Mouse (Mus musculus) embryonic facial prominence, embryonic 12.5 days (tissue): ENCODE measurements around the gene Ereg. TPM values are rescaled to one million over a fixed set of nuclear protein-coding genes. Genes with fewer than 3 reads are reported as not detected.

Source experiments
- ATAC-seq: fragments of 200-750 bp; cut with Nextera tagmentation; 2 replicates; pipeline ENCODE4 v1.8.0; 2017; ENCODE audit not compliant: insufficient number of reproducible peaks, insufficient read depth, low FRiP score, low TSS enrichment
- H3K27ac ChIP-seq: fragments of 300-500 bp; sonication (generic); 2 replicates; pipeline ENCODE4 v1.5.1; 2016; ENCODE audit warnings: mild to moderate bottlenecking
- H3K27me3 ChIP-seq: fragments of 300-500 bp; sonication (generic); 2 replicates; pipeline ENCODE4 v1.6.1; 2016; ENCODE audit warnings: mild to moderate bottlenecking, moderate library complexity
- H3K36me3 ChIP-seq: fragments of 300-500 bp; sonication (generic); 2 replicates; pipeline ENCODE4 v1.6.1; 2016; ENCODE audit warnings: mild to moderate bottlenecking
- H3K4me1 ChIP-seq: fragments of 300-500 bp; sonication (generic); 2 replicates; pipeline ENCODE4 v1.6.1; 2016
- H3K4me2 ChIP-seq: fragments of 300-500 bp; sonication (generic); replicated peaks from 2 replicates; pipeline ENCODE4 v1.6.1; 2016; ENCODE audit warnings: mild to moderate bottlenecking, moderate library complexity
- H3K4me3 ChIP-seq: fragments of 300-500 bp; sonication (generic); 2 replicates; pipeline ENCODE4 v1.5.1; 2016; ENCODE audit warnings: mild to moderate bottlenecking
- H3K9ac ChIP-seq: fragments of 300-500 bp; sonication (generic); 2 replicates; pipeline ENCODE4 v1.6.1; 2016; ENCODE audit warnings: mild to moderate bottlenecking, moderate library complexity
- H3K9me3 ChIP-seq: fragments of 300-500 bp; sonication (generic); 2 replicates; pipeline ENCODE4 v1.6.1; 2016; ENCODE audit warnings: mild to moderate bottlenecking, moderate library complexity
- WGBS: fragments of 180-500 bp; shearing (Covaris S2); methylation state at CpG from one replicate; pipeline ENCODE4 v1.1.7; 2016; 5-methylcytosine and 5-hydroxymethylcytosine counted together
- polyA plus RNA-seq: library from polyadenylated mRNA; unstranded; fragments of >200 nt; fragmentation: Nextera tagmentation; extraction: Ambion mirVana; gene quantifications from 2 replicates; pipeline ENCODE4 v1.2.1, GENCODE M21; 2016

Gene Ereg
- polyA plus RNA-seq, 1 experiment from 2014 or later: not detected

DNA sequence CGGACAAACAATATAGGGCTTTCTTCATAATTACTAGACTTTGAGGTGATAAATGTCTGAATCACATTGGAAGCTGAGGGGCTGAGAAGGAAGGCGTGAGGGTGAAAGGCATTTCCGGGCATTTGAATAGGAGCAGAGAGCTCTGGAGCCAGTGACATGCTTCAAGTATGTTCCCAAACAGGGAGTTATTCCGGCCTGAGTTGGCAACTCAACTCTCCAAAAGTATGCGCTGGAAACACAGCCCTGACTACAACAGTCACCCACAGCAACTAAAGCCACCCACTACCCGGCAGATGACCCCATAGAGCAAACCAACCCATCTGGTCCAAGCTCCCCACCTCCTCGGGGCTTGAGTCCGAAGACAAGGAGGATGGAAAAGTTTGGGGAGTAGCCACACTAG, 396 bp upstream of the Ereg start:
- no peaks in the 10 kb centered on the region for H3K9me3 ChIP-seq
- no peaks in the 10 kb centered on the region for H3K36me3 ChIP-seq
- H3K4me2 ChIP-seq: peak overlapping the region; percentile 63
- no peak for ATAC-seq
- H3K9ac ChIP-seq: no peak overlapping the region
- H3K4me3 ChIP-seq: peak overlapping the region; percentile 32
- H3K27ac ChIP-seq: no peak overlapping the region
- H3K4me1 ChIP-seq: no peaks in the 10 kb centered on the region
- WGBS: 40% methylated on average over 8 of the region's 8 CpGs
- peaks cover 30% of the 10 kb centered on the region for H3K27me3 ChIP-seq

DNA sequence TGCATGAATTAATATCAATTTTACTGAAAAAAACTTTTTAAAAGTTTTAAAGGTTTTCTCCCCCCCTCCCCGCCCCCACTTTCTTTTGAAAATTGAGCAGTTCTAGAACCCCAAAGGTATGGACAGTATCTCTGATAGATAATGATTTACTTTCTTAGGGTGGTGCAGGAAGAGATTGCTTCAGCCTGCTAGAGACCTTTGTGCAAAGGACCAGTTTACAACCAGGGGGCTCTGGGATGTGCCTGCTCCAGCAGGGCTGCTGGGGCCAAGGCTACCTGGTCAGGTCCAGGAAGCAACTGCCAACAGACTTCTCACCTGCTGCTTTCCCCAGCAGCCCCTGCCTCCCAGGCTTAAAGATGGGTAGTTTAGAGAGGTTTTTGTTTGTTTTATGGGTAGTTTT, 599 bp downstream of the Ereg start:
- ATAC-seq: no peak
- peak overlapping the region; percentile 63 for H3K4me2 ChIP-seq
- no peak overlapping the region for H3K9ac ChIP-seq
- 41% methylated on average over 1 of the region's 1 CpGs for WGBS
- H3K4me3 ChIP-seq: no peak overlapping the region
- no peaks in the 10 kb centered on the region for H3K9me3 ChIP-seq
- no peak overlapping the region for H3K27ac ChIP-seq
- H3K36me3 ChIP-seq: no peaks in the 10 kb centered on the region
- no peaks in the 10 kb centered on the region for H3K4me1 ChIP-seq
- peaks cover 30% of the 10 kb centered on the region for H3K27me3 ChIP-seq

DNA sequence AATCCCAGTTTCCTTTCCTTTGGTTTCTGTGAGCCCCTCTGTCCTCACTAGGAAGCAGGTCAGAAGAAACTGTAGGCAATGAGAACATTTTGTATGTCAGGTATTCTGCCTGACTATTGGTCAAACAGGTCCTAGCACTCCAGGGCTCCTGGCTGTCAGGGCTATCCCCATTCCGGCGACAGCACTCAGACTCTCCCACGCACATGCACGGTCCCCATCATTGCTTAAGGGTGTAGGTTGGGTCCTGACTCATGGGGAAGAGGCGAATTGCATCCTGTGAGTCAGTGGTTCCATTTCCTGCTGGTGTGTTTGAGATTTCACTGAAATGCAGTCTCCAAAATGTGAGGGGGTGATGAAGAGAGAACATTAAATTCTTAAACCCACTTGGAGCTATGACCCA, 8.6 kb downstream of the Ereg start:
- no peak overlapping the region for H3K4me3 ChIP-seq
- H3K27me3 ChIP-seq: no peaks in the 10 kb centered on the region
- ATAC-seq: no peak

DNA sequence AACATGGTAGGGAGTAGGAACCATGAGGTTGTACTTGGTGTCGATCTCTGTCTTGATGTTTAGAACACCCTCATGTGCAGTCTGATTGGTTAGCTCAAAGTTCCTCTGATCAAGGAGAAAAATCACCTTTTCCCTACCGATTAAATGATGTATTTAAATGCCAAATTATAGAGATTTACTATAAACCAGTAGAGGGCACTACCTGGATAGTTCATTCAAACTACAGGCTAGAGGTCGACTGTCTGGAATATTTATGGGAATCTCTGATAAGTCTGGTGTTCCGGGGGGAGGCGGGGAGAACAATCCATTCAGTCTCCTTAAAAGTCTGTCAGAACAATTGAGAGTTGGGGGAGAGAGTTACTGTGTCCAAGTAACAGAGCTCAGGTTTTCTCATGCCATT, 10.9 kb downstream of the Ereg start:
- Histone ChIP-seq H3K4me3 (no peak overlapping the region), H3K4me1 (no peaks in the 10 kb centered on the region), H3K36me3 (no peaks in the 10 kb centered on the region), H3K27ac (no peak overlapping the region), H3K27me3 (no peaks in the 10 kb centered on the region), H3K9ac (no peak overlapping the region), H3K9me3 (no peaks in the 10 kb centered on the region), H3K4me2 (no peak overlapping the region)
- no peak for ATAC-seq
- WGBS: 77% methylated on average over 5 of the region's 5 CpGs

More for the DNA sequence above, 8.6 kb downstream of the Ereg start:
- H3K9ac ChIP-seq: no peak overlapping the region
- no peak overlapping the region for H3K4me2 ChIP-seq
- H3K4me1 ChIP-seq: no peaks in the 10 kb centered on the region
- H3K36me3 ChIP-seq: no peaks in the 10 kb centered on the region
- 84% methylated on average over 5 of the region's 5 CpGs for WGBS
- no peaks in the 10 kb centered on the region for H3K9me3 ChIP-seq
- H3K27ac ChIP-seq: no peak overlapping the region

DNA sequence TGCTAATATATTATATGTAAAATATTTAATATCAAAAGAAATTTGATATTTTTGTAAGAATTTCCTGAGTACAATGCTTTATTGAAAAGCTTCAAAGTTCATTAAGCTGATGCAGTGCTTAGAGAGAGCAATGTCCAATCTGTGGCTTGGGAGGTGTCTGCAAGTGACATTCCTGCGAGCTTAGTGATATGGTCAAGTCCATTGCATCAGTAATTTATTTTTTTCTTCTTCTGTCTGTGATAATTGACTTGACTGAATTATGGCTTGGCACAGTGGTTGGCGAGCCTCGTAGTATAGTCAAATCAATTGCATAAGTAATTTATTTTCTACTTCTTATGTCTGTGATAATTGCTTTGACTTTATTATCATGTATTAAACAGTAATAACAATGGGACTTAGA, 15.9 kb downstream of the Ereg start:
- H3K27me3 ChIP-seq: no peaks in the 10 kb centered on the region
- no peak for ATAC-seq
- WGBS: 84% methylated on average over 3 of the region's 3 CpGs
- H3K4me2 ChIP-seq: no peak overlapping the region
- no peaks in the 10 kb centered on the region for H3K9me3 ChIP-seq
- no peaks in the 10 kb centered on the region for H3K36me3 ChIP-seq
- H3K9ac ChIP-seq: no peak overlapping the region
- no peaks in the 10 kb centered on the region for H3K4me1 ChIP-seq
- H3K4me3 ChIP-seq: no peak overlapping the region
- no peak overlapping the region for H3K27ac ChIP-seq

DNA sequence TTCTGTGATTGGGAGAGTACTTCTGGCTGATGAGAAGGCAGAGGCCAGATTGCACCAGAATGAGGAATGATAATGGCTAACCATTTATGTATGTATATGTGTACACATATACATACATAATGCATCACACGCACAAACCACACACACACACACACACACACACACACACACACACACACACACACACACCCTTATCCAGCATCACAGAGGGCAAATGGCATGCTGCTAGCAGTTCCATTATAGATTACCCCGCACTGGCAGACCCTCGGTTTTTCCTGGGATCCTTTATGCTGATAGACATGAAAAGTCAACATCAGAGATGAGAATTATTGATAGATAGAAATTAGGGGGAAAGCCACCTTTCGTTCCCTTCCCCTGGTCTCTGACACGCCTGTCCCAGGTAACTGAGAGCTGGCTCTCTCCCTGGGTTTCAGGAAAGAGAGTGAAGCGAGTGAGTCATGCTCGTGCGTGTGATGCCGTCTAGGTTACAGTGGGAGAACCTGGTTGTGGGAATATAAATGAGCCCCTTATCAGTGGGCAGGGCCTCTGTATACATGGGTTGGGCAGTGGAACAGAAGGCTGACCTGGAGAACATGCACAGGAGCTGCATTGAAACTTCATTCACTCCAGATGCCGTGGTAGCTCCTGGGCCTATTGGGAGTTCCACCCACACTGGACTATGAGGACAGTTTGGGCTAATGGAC, 23.6 kb downstream of the Ereg start:
- Histone ChIP-seq H3K27ac (no peak overlapping the region), H3K27me3 (no peaks in the 10 kb centered on the region), H3K36me3 (no peaks in the 10 kb centered on the region), H3K4me3 (no peak overlapping the region), H3K9me3 (no peaks in the 10 kb centered on the region), H3K4me2 (no peak overlapping the region), H3K4me1 (no peaks in the 10 kb centered on the region), H3K9ac (no peak overlapping the region)
- WGBS: 89% methylated on average over 10 of the region's 10 CpGs
- no peak for ATAC-seq

DNA sequence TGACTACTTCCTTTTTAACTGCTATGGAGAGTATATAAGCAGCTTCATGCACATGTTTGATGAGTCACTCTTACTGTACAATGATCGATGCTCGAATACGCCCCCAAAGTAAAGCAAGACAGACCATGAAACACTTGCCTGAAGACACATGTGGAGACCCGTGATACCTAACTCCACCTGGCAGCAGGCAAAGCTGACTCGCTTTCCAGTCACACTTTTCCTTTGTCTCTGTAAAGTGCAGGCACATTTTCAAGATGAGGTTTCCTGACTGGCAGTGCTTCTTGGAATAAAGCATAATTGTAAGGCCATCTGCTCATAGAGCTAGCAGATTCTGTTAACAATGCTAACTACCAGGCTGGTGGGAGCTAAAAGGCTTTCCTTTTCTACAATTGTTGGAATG, 27.3 kb downstream of the Ereg start:
- WGBS: 91% methylated on average over 5 of the region's 5 CpGs
- H3K27ac ChIP-seq: no peak overlapping the region
- H3K4me1 ChIP-seq: no peaks in the 10 kb centered on the region
- no peak overlapping the region for H3K9ac ChIP-seq
- no peak overlapping the region for H3K4me3 ChIP-seq
- H3K27me3 ChIP-seq: no peaks in the 10 kb centered on the region
- H3K9me3 ChIP-seq: no peaks in the 10 kb centered on the region
- H3K4me2 ChIP-seq: no peak overlapping the region
- H3K36me3 ChIP-seq: no peaks in the 10 kb centered on the region
- no peak for ATAC-seq

DNA sequence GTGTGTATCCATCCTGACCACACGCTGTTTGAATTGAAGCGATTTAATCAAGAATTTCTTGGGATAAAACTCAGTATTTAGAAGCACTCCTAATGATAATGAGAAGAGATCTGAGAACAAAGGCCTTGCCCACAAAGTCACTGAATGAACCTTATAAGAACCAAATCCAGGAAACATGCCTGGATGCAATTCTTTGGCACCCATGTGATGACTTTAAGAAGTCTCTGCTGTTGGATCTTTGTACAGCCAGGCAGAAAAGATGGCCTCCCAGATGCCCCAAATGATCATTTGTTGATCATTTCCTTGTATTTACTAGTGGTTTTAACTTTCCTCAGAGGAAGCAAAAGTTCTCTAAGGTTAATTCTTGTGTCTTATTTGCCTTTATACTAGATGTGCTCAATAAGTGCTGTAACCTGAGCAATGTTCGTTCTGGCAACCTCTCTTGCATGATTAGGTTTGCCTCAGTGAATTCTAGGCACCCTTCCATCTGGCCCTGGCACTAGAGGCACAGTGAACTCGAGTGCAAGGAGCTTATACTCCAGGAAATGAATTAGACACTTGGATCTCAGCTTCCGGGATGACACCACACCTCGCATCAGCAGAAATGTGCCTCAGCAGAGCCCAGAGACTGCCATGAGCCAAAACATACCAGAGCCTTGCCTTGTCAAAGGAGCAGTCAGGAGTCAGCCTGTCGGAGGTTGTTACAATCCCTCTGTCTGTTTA, 29.7 kb downstream of the Ereg start:
- Histone ChIP-seq H3K27me3 (no peaks in the 10 kb centered on the region), H3K27ac (no peak overlapping the region), H3K4me1 (no peaks in the 10 kb centered on the region), H3K9me3 (no peaks in the 10 kb centered on the region), H3K9ac (no peak overlapping the region), H3K36me3 (no peaks in the 10 kb centered on the region), H3K4me3 (no peak overlapping the region), H3K4me2 (no peak overlapping the region)
- no peak for ATAC-seq
- WGBS: 72% methylated on average over 7 of the region's 7 CpGs

DNA sequence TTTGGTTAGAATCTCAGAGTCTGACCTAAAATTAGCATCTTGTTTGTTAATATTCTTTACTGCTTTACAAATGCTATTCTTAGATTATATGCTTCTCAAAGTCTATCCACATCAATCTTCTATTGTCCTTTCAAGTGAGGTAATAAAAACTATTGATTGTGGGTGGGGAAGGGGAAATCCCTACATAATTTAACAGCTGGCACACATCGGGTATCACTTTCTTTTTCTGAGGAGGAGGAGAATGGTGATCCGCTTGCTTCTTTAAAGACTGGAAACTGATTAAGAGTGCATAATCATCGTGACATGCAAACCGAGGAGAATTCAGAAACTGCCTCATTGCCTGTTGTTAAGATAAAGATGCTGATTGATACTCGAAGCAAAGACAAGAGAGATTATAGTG, 31.8 kb downstream of the Ereg start:
- H3K27me3 ChIP-seq: no peaks in the 10 kb centered on the region
- no peaks in the 10 kb centered on the region for H3K9me3 ChIP-seq
- no peak overlapping the region for H3K9ac ChIP-seq
- no peak overlapping the region for H3K27ac ChIP-seq
- 82% methylated on average over 5 of the region's 5 CpGs for WGBS
- H3K36me3 ChIP-seq: no peaks in the 10 kb centered on the region
- no peak for ATAC-seq
- H3K4me1 ChIP-seq: no peaks in the 10 kb centered on the region
- H3K4me2 ChIP-seq: no peak overlapping the region
- H3K4me3 ChIP-seq: no peak overlapping the region

DNA sequence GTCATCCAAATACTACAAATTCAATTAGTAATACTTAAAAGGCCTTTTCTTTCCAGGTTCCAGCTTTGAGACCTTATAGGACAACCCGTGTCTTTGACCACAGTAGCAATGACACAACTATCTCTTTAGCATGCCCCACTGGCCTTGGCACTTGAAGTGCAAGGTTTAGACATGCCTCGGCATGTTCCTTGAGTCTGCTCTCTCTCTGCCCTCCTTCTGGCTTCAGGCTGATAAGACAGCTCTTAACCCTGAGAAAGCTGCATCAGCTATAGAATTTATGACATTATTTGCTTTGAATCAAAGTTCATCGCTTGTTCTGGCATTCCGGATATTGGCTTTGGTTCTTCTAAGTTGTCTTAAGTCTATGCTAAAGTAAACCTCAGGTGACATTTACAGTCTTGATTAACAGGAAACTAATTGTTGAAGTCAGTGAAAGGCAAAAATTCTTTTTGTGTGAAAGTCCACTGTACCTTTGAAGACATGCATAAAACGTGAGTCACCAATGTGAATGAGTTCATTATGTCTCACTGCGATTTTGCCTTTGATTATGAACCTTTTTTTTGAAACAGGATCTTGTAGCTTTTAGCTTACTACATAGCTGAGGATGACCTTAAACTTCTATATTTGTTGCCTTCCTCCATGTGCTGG, 35.7 kb downstream of the Ereg start:
- no peak overlapping the region for H3K27ac ChIP-seq
- no peaks in the 10 kb centered on the region for H3K27me3 ChIP-seq
- no peak overlapping the region for H3K4me3 ChIP-seq
- no peak overlapping the region for H3K4me2 ChIP-seq
- 82% methylated on average over 6 of the region's 6 CpGs for WGBS
- H3K9ac ChIP-seq: no peak overlapping the region
- H3K9me3 ChIP-seq: no peaks in the 10 kb centered on the region
- ATAC-seq: no peak
- H3K36me3 ChIP-seq: no peaks in the 10 kb centered on the region
- H3K4me1 ChIP-seq: no peaks in the 10 kb centered on the region

DNA sequence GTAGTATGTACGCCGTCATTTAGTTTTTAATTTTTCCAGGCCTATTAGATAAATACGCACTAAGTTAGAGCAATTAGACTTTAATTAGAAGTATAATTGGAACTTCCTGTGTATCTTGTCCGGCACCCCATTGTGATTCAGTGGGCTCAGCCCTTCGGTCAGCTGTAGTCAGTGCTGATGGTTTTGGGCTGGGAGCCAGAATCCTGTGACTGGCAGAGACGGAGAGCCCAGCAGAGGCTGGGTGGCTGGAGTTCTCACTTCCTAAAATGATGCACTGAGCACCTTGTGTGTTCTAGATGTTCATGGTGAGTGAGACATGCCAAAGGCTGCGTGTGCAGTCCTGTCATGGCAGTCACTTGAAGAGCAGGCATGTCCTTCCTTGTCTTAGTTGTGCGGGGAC, 36.6 kb downstream of the Ereg start:
- H3K9me3 ChIP-seq: no peaks in the 10 kb centered on the region
- H3K4me2 ChIP-seq: no peak overlapping the region
- no peaks in the 10 kb centered on the region for H3K36me3 ChIP-seq
- H3K27ac ChIP-seq: no peak overlapping the region
- WGBS: 86% methylated on average over 8 of the region's 8 CpGs
- H3K9ac ChIP-seq: no peak overlapping the region
- H3K27me3 ChIP-seq: no peaks in the 10 kb centered on the region
- ATAC-seq: no peak
- no peak overlapping the region for H3K4me3 ChIP-seq
- no peaks in the 10 kb centered on the region for H3K4me1 ChIP-seq

DNA sequence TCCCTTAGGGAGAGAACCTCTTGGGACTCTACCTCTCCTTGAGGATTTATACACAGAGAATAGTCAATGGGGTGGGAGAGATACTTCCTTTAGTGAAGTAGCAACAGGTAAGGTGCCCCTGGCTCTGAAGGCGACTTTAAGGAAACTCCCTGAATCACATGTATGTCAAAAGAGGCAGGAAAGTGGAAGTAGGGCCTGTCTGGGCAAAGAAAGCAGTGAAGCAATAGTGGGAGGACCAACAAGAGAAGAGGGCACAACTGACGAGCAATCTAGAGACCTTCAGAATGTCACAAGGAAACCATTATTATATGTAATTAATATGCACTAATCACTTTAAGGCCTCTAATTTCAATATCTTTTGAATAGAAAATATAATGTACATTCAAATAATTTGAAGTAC, 39.5 kb downstream of the Ereg start:
- Histone ChIP-seq H3K36me3 (no peaks in the 10 kb centered on the region), H3K27ac (no peak overlapping the region), H3K27me3 (no peaks in the 10 kb centered on the region), H3K9ac (no peak overlapping the region), H3K9me3 (no peaks in the 10 kb centered on the region), H3K4me2 (no peak overlapping the region), H3K4me1 (no peaks in the 10 kb centered on the region), H3K4me3 (no peak overlapping the region)
- no peak for ATAC-seq
- 77% methylated on average over 2 of the region's 2 CpGs for WGBS
